Mouse (Mus musculus): ENCODE results near the gene Rps6ka1. TPM values are rescaled to one million over a fixed set of nuclear protein-coding genes. Genes with fewer than 3 reads are reported as not detected.
A peak's percentile ranks its signal among the peaks of the same experiment; 100 is the strongest.
"Not testable (repeated sequence)": the region's sequence is repeated elsewhere in the genome, so short reads cannot be mapped to it uniquely, and the experiment has no call there.

Rps6ka1 gene
- polyA plus RNA-seq, 1 experiment, result 4.8 TPM

DNA sequence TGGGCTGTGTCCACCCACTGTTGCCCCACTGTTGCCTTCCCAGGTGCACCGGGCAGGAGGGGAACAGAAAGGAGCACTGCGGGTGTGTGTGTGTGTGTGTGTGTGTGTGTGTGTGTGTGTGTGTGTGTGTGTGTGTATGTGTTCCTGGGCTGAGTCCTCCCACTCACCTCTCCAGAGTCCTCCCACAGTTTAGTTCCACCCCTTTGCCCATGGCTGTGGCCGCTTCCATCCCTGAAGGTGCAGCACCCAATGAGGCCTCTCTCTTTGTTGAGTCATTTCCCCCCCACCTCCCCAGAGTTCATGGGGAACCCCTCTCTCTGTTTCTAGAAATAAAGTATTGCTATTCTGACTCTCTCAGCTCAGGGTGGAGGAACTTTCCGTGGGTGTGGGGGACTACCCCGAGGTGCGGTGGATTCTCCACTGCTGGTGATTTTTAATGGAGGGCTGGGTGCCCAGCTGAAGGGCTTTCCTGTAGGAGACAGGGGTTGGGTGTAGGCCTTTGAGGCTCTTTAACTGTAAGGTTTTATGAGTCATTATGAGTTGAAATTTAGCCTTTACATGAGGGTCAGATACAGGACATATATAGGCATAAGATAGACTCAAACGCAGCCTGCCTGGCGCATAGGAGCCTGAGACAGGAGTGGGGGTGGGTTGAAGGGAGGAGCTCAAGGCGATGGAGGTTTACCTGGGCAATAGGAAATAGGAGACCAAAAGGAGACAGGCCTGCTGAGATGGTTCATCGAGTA lies 44.4 kb downstream of the Rps6ka1 start:
- TF ChIP-seq CTCF (IDR thresholded peaks at IDR 0.05; ENCODE audit: borderline replicate concordance, insufficient read depth, low read length), result no peak
- TF ChIP-seq POLR2A (IDR thresholded peaks at IDR 0.05; ENCODE audit: low read depth, low read length), result no peak
- H3K27ac ChIP-seq (ENCODE audit: insufficient read depth, low read length), result no peak overlapping the region; the same call in 1 of the 2 replicates
- no peak overlapping the region for H3K4me3 ChIP-seq (ENCODE audit: insufficient read depth, low read length)
- no peaks in the 10 kb centered on the region for H3K4me1 ChIP-seq (ENCODE audit: control insufficient read depth, insufficient read depth, low read length)

DNA sequence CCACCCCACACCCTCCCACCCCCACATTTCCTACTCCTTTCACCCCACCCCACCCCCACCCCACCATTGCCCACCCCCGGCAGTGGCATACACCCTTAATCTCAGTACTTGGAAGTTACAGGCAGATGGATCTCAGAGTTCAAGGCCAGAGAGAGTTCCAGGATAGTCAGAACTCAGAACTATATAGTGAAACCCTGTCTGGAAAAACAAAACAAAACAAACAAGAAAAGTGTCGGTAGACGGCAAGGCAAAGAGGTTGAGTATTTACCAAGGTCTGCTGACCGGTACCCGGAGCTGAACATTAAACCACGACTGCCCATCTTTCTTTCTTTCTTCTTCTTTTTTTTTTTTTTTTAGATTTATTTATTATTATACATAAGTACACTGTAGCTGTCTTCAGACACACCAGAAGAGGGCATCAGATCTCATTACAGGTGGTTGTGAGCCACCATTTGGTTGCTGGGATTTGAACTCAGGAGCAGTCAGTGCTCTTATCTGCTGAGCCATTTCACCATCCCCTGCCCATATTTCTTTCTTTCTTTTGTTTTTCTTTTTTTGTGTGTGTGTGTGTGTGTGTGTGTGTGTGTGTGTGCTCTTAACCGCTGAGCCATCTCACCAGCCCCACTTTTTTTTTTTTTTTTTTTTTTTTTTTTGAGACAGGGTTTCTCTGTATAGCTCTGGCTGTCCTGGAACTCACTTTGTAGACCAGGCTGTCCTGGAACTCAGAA lies 45.7 kb downstream of the Rps6ka1 start:
- not testable (repeated sequence) for H3K4me3 ChIP-seq (ENCODE audit: insufficient read depth, low read length); H3K27ac ChIP-seq (ENCODE audit: insufficient read depth, low read length); H3K4me1 ChIP-seq (ENCODE audit: control insufficient read depth, insufficient read depth, low read length)

DNA sequence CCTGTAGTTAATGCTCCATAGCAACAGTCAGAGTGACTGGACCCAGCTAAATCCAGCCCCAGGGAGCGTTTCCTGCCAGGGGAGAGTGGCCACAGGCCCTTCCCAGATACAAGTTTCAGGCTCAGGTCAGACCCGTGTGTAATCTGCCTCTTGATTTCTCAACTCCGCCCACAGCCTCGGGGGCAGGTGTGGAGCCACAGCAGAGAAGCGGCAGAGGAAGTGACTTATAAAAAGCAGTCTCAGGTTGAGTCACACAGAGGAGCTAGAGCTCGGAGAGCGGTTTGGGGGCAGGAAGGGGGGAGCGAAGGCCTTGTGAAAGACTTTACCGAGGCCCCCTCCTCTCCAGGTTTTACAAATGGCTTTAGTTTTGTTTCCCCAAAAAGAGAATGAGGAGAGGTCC lies 46.6 kb downstream of the Rps6ka1 start:
- Histone ChIP-seq H3K27ac (ENCODE audit: insufficient read depth, low read length) (no peak overlapping the region), H3K4me1 (ENCODE audit: control insufficient read depth, insufficient read depth, low read length) (no peaks in the 10 kb centered on the region), H3K4me3 (ENCODE audit: insufficient read depth, low read length) (no peak overlapping the region)
- TF ChIP-seq CTCF (IDR thresholded peaks at IDR 0.05; ENCODE audit: borderline replicate concordance, insufficient read depth, low read length) (no peak), POLR2A (IDR thresholded peaks at IDR 0.05; ENCODE audit: low read depth, low read length) (no peak)

DNA sequence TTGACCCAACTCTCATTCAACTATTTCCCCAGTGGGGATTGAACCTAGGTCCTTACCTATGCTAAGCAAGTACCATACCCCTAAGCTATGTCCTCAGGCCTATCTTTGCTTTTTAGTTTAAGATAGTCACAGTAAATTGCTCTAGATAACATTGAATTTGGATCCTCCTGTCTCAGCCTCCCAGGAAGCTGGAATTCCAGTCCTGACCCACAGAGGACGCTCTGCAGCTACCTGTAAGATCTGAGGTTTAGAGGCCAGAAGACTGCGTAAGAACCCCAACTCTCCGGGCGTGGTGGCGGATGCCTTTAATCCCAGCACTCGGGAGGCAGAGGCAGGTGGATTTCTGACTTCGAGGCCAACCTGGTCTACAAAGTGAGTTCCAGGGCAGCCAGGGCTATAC lies 47.1 kb downstream of the Rps6ka1 start:
- no peak overlapping the region for H3K4me3 ChIP-seq (ENCODE audit: insufficient read depth, low read length)
- no peak for TF ChIP-seq CTCF (IDR thresholded peaks at IDR 0.05; ENCODE audit: borderline replicate concordance, insufficient read depth, low read length)
- TF ChIP-seq POLR2A (IDR thresholded peaks at IDR 0.05; ENCODE audit: low read depth, low read length), result no peak
- H3K27ac ChIP-seq (ENCODE audit: insufficient read depth, low read length), result no peak overlapping the region
- no peaks in the 10 kb centered on the region for H3K4me1 ChIP-seq (ENCODE audit: control insufficient read depth, insufficient read depth, low read length)

DNA sequence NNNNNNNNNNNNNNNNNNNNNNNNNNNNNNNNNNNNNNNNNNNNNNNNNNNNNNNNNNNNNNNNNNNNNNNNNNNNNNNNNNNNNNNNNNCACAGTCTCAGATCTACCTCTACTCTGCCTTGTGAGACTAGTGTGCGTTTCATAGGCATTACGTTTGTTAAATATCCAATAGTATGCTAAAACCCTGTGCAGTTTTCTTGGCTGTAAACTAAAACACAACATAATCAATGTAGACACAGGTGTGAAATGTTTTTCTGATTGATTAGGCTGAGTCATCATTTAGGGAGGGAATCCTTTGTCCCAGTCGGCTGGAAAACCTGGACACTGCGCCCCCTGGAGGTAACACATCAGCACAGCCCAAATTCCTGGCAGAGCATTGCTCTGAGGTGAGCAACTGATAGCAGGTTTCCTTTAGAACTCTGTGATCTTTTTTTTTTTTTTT lies 48.2 kb downstream of the Rps6ka1 start:
- H3K4me1 ChIP-seq (ENCODE audit: control insufficient read depth, insufficient read depth, low read length), result no peaks in the 10 kb centered on the region
- TF ChIP-seq CTCF (IDR thresholded peaks at IDR 0.05; ENCODE audit: borderline replicate concordance, insufficient read depth, low read length) (no peak), POLR2A (IDR thresholded peaks at IDR 0.05; ENCODE audit: low read depth, low read length) (no peak)
- no peak overlapping the region for H3K27ac ChIP-seq (ENCODE audit: insufficient read depth, low read length)
- no peak overlapping the region for H3K4me3 ChIP-seq (ENCODE audit: insufficient read depth, low read length)

DNA sequence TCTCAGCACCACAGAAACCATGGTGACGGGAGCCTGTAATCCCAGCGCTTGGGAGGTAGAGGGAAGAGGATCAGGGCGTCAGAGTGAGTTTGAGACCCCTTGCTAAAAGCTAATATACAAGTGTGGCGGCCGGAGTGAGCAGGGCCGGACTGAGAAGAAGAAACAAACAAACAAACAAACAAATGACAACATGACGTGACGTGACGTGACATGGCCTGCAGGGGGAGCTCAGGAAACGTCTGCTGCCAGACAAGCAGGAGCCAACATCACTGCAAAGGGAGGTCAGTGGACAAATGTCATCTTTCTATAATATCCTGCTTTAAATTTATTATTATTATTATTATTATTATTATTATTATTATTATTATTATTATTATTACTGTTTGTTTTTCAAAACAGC lies 51.0 kb downstream of the Rps6ka1 start:
- no peak overlapping the region for H3K4me3 ChIP-seq (ENCODE audit: insufficient read depth, low read length)
- no peaks in the 10 kb centered on the region for H3K4me1 ChIP-seq (ENCODE audit: control insufficient read depth, insufficient read depth, low read length)
- TF ChIP-seq POLR2A (IDR thresholded peaks at IDR 0.05; ENCODE audit: low read depth, low read length) (no peak), CTCF (IDR thresholded peaks at IDR 0.05; ENCODE audit: borderline replicate concordance, insufficient read depth, low read length) (peak; percentile 80)
- no peak overlapping the region for H3K27ac ChIP-seq (ENCODE audit: insufficient read depth, low read length)

DNA sequence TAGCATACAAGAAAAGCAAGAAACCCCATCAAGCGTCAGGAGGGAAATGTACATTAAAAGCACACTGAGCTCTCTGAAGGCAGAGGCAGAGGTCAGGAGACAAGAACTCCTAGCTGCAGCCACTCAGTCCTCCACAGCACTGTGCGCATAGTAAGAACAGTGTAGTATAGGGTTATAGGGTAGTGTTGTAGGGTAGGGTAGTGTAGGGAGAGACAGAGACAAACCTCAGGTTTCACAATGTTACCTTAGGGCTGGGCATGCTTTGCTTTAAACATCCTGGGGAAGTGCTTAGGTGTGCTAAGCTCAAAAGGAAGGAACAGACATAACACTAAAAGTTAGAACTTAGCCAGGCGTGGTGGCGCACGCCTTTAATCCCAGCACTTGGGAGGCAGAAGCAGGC lies 52.4 kb downstream of the Rps6ka1 start:
- Histone ChIP-seq H3K4me3 (ENCODE audit: insufficient read depth, low read length) (no peak overlapping the region), H3K27ac (ENCODE audit: insufficient read depth, low read length) (no peak overlapping the region), H3K4me1 (ENCODE audit: control insufficient read depth, insufficient read depth, low read length) (no peaks in the 10 kb centered on the region)
- TF ChIP-seq CTCF (IDR thresholded peaks at IDR 0.05; ENCODE audit: borderline replicate concordance, insufficient read depth, low read length) (no peak), POLR2A (IDR thresholded peaks at IDR 0.05; ENCODE audit: low read depth, low read length) (no peak)

DNA sequence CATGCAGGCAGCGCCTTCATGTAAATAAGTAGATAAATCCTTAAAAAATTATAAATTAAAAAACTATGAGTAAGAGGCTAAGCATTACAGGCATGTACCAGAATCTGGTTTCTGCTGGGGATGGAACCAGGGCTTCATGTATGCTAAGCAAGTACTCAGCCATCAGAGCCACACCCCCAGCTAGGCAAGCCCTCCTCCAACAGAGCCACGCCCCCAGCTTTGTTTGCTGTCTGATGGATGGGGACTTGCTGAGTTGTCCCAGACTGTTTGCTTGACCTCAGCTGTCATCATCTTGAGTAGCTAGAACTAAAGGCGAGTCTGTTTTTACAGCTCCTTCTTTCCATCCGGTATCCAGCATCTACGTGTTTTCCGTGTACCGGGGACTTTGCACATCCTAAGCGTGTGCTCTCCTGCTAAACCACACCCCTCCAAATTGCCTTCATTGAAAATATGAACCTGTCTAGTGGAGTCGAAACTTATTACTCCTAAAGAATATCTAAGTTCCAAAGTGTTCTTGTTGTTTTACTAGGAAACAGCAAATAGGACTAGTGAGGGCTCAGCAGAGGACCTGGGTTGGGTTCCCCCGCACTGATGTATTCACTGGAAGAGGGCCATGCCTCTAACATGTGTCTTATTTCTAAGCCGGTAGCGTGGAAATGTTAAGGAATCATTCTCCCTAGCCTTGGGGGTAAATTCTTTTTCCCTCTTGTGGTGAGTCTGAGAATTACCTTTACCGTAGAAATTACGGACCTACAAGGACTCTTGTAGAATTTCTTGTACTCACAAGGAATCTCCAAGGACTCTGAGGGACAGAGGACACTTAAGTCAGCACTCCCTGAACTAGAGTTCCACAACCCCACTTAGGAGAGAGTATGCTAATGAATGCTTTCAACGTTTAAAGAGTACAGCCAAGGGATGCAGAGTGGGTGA lies 54.4 kb downstream of the Rps6ka1 start:
- no peaks in the 10 kb centered on the region for H3K4me1 ChIP-seq (ENCODE audit: control insufficient read depth, insufficient read depth, low read length)
- H3K27ac ChIP-seq (ENCODE audit: insufficient read depth, low read length), result no peak overlapping the region
- no peak overlapping the region for H3K4me3 ChIP-seq (ENCODE audit: insufficient read depth, low read length)
- TF ChIP-seq POLR2A (IDR thresholded peaks at IDR 0.05; ENCODE audit: low read depth, low read length) (no peak), CTCF (IDR thresholded peaks at IDR 0.05; ENCODE audit: borderline replicate concordance, insufficient read depth, low read length) (no peak)

DNA sequence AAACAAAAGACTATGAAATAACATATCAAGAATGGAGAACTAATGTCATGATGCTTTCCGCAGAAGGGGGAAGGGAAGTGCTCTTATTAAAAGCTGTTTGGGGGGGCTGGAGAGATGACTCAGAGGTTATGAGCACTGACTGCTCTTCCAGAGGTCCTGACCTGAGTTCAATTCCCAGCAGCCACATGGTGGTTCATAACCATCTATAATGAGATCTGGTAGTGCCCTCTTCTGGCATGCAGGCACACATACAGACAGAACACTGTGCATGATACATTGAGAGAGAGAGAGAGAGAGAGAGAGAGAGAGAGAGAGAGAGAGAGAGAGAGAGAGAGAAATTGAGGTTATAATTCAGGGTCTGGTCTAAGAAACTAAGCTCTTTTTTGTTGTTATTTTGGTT lies 57.1 kb downstream of the Rps6ka1 start:
- Histone ChIP-seq H3K27ac (ENCODE audit: insufficient read depth, low read length) (no peak overlapping the region), H3K4me3 (ENCODE audit: insufficient read depth, low read length) (no peak overlapping the region), H3K4me1 (ENCODE audit: control insufficient read depth, insufficient read depth, low read length) (no peaks in the 10 kb centered on the region)
- TF ChIP-seq CTCF (IDR thresholded peaks at IDR 0.05; ENCODE audit: borderline replicate concordance, insufficient read depth, low read length) (no peak), POLR2A (IDR thresholded peaks at IDR 0.05; ENCODE audit: low read depth, low read length) (no peak)
